Mouse (Mus musculus) testis, postnatal 14 days (tissue): Measurements from ENCODE around the gene N4bp1.

ENCODE experiments used
- DNase-seq: peaks from one replicate; pipeline ENCODE4 v3.0.0; 2021; ENCODE audit warnings: low spot score

Gene N4bp1

DNA sequence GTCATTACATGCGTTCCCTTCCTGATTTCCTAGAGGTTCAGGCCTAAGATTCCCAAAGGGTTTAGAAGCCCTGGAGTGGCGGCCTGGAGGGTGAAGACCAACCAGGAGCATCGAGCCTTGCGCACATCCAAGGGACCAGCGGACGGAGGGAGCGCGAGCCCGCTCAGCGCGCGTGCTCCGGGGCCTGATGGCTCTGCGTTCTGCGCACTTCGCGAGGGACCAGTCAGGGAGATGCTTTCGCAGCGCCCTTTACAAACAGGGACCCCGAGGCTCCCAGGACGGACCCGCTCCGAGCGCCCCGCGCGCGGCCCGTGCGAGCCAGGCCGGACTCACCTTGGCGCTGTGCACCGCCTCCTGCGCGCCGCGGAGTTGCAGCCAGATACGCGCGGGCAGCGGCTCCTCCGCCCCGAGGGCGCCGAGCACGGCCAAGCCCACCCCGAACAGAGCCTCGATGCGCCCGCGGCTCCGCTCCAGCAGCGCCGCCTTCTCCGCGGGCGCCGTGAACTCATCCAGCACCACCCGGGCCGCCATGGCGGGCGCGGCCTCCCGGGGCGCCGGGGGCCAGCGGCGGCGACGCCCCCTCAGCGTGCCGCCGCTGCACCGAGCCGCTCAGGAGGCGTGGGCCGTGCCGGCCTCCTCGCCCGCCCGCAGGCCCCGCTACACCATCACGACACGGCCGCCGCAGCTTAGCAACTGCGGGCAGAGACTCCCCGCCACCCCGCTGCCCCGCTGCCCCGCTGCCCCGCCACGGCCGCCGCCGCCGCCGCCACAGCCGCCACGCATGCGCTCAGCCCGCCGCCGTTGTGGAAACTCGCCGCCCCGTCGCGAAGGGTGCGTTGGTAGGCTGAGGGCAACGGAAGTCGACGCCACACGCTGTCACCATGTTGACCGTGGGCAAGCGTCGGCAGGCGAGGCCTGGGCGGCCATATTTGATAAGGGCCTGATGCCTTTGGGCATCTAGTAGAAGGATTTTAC lies at the start of gene N4bp1:
Gene N4bp1 (minus strand): TSS at position 770 of the 975 bp plus-strand sequence.
- DNase-seq, result peak; percentile 92

DNA sequence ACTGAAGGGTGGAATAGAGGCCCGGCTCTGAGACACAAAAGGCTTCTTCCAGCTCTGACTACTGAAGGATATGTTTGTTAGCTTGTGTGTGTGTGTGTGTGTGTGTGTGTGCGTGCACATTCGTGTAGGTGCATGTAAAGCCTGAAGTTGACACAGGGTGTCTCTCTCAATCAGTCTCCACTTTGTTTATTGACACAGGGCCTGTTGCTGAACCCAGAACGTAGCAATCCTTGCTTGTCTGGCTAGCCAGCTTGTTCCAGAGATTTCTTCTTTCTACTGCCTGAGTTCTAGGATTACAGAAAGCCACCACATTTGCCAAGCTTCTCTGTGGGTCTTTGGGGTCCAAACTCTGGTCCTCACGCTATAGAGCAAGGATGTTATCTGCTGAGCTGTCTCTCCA lies 49.8 kb upstream of the N4bp1 start:
- DNase-seq, result no peak

DNA sequence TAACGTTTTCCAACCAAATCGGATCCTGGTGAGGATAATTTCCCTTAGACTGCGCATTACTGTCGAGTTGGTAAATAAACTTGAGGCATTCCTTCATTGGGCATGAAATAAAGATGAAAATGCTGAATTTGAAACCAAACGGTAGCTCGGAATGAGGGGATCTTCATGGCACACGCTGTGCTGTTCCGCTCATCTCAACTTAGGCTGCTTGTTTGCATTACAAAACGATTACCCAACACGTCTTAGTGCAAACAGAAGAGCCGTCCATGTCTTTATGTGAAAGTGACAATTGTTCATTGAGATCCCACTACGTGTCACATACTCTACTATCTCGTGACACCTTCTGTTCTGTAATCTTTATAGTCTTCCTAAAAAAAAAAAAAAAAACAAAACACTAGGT lies 49.3 kb upstream of the N4bp1 start:
- DNase-seq, result no peak

DNA sequence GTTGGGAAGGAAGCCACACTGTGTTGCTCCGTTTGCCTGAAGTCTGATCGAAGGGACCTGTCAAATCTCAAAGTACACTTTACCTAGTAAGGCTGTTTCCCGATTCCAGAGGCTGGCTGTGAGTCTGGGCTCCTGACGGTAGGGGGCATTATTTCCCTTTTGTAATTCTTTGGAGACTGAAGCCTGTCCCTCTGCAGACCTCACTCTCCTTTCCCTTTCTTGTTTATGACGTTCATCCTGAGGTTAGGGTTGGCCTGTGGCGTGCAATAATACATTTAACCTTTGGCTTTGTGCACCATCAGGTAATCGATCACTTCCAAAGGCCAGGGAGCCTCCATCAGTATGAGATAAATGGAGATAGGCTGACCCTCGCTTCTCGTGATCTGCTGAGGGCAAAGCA lies 48.8 kb upstream of the N4bp1 start:
- DNase-seq, result no peak

DNA sequence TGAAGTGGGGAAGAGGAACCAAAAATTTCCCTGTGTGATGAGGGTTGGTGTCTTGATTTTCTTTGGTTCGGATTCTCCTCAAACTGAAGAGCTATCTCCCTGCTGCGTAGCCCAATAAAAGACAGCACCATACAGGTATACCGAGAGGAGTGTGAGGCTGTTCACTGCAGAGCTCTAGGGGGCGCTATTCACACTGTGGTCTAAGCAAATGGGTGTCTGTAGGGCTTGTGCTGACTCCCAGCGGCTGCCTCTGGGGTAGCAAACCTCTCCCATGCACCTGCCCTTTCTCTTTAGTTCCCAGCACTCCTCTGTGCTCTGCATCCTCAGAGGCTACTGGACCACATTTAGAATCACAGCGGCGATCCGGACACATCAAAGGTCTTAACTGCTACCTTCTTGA lies 41.2 kb upstream of the N4bp1 start:
- DNase-seq, result peak; percentile 76

DNA sequence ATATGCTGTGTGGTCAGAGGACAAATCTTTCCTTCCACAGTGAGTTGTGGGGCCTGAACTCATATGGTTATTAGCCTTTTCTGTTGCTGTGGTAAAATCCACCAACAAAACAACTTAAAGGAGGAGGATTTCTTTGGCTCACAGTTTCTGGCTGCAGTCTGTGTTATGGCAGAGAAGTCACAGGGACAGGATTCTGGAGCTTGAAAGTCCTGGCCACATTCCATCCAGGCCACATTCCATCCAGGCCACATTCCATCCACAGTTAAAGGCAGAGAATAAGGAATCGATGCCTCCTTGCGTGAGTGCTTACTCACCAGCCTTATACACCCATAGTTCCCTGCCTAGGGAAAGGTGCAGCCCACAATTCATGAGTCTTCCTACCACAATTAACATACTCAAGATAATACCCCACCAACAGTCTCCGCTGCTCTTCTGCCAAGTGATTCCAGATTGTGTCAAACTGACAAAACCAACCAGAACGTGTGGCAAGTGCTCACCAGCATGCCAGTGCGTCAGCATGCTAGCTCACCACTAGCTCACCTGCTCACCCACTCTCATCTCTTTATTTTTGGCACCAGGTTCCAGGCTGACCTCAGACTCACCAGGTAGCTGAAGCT lies 38.3 kb upstream of the N4bp1 start:
- DNase-seq, result no peak

DNA sequence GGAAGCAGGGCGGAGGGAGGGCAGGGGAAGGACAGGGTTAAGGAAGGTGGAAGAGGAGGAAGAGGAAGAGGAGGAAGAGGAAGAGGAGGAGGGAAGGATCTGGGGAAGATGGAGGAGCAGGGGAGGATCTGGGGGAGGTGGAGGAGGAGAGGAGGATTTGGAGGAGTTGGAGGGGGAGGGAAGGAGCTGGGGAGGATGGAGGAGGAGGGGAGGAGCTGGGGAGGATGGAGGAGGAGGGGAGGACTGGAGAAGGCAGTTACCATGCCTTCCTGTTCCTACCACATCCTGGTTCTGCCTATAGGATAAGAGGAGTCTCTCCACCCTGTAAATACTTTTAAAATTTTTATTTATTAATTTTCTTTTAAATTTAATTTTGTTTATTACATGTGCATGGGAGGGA lies 37.6 kb upstream of the N4bp1 start:
- DNase-seq, result no peak

DNA sequence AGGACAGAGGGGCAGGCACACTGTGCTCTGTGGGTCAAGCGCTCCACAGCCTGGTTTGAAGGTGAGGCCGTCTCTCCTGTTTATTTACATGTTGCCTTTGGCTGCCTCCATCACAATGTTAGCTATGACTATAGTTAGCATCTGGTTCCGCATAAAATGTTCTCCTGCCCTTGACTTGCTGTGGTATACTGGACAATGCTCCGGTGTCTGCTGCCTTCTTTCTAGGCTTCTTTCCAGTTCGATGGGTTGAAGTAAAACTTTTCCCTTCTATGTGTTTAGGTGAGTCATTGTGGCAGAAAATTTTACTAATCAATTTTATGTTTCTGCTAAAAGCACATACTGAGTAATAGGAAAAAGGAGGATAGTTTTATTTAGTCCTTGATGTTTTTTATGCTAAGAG lies 37.1 kb upstream of the N4bp1 start:
- DNase-seq, result no peak

DNA sequence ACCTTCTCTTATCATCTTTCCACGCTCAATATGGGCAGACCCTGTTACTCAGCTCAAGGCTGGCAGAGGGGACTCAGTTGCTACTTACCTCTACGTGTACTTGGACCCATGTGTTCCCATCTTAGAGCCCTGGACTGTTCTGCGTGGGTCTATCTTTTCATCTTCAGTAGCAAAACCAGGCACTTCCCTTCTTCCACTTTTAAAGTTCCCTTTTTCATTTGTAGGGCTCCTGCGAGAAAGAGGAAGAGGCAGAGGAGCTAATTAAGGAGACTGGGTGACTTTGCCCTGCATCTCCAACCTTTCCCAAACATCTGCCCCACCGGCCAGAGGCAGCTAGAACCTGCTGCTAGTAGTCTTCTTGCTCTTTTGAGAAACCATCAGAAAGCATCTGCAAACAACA lies 35.9 kb upstream of the N4bp1 start:
- DNase-seq, result no peak

DNA sequence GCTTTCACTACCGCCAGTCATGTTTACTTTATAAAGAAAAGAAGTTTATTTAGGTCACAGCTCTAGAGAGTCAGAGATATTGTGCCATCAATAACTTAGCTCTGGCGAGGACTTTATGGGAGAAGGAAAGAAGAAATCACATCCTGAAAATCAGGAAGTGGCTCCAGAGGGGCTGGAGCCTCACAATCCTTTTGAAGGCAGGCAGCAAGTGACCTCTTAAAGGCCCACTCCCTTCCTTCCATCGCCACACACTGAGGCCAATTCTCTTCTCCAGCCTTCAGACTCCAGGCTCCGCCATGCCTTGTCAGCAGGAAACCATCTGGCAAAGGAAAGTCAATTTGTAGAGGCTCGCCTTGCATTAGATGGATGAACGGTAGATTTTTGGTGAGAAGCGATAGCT lies 35.4 kb upstream of the N4bp1 start:
- no peak for DNase-seq

DNA sequence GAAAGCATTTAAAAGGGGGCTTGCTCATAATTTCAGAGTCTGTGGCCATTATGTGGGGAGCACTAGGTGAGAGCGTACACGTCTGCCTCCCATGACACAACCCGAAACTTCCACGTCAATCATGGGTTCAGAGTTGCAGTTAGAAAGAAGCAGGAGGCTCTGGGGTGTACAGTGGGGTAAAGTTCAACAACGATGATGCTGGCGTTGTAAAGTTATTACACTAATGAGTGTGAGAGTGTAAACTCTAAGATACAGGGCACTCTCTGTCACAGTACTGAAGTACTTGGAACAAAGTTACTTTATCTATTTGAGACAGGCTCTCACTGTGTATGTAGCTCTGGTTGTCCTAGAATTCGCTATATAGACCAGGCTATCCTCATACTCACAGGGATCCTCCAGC lies 35.0 kb upstream of the N4bp1 start:
- DNase-seq, result no peak

DNA sequence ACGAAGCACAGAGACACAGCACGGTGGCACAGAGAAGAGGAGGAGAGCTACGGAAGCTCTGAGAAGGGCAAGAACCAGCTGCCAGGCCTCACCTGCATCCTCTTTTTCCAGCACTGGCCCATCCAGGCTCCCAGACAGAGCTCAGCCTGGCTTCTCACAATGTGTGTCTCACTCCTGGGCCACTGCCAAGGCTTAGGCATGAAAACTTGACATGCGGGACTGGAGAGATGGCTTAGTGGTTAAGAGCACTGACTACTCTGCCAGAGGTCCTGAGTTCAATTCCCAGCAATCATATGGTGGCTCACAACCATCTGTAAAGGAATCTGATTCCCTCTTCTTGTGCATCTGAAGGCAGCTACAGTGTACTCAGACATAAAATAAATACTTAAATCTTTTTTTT lies 34.2 kb upstream of the N4bp1 start:
- no peak for DNase-seq

DNA sequence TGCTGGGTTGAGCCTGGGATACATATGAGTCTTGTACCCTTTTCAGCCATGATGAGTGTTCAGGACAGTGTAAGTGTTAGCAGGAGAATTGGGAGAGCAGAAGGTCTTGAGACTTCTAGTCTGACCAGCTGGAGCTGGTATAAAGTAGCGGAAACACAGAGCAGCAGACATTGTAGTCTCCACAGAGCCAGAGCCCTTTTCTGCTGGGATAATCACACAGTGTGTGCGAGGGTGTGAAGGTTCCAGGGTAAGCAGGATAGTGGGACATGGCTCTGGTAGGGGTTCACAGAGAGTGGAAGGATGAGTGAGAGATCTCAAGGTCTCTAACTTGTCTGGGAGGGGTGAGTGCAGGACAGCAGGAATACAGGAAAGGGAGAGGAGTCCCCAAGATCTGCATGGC lies 33.0 kb upstream of the N4bp1 start:
- no peak for DNase-seq

DNA sequence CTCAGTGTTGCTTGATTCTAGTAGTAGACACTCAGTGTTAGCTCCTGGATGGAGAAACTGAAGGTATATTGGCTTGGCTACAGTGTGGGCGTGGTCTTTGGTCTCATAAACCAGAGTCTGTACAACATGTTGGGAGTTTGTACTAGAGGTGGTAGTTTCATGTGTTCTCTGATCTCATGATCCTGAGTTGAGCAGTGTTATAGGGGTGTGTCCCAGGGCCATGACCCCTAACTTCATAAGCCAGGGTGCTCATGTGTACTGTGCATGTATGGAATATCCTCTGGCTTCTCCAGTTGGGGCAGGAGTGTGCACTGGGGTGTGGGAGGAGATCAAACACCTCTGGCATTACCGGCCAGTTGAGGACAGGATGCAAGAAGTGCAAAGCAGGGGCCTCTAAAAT lies 32.6 kb upstream of the N4bp1 start:
- DNase-seq, result no peak

DNA sequence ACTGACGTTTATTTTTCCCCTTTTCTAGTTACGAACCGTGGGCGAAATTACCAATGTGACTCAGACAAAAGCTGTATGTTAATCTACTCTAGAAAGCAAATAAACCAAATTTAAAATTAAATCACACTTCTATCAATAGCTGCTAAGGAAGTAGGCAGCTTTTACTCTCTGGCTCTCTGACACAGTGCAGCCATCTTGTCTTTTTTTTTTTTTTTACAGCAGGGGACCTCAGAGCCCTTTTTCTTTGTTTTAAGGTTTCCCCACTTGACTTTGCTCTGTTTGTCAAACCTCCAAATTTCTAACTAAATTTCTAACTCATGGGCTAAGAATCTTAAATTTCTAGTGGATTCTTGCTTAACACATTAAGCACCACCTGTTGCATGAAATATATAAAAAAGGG lies 31.3 kb upstream of the N4bp1 start:
- no peak for DNase-seq

DNA sequence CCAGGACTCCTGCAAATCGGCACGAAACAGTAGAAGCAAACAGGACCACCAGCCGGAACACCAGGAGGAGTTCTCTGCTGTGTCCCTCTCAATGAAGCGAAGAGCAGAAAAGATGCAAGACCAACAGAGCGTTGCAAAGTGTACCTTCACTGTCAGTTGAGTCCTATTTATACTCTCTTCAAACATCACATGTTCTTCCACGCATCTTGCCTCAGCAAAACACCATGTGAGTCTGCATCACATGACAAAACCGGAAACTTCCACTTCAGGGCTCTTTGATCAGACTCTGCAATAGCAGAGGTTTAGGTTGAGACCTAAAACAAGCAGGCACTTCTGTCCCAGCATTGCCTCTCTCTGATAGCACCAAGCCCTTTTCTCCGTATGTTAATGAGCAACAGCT lies 26.1 kb upstream of the N4bp1 start:
- DNase-seq, result no peak

DNA sequence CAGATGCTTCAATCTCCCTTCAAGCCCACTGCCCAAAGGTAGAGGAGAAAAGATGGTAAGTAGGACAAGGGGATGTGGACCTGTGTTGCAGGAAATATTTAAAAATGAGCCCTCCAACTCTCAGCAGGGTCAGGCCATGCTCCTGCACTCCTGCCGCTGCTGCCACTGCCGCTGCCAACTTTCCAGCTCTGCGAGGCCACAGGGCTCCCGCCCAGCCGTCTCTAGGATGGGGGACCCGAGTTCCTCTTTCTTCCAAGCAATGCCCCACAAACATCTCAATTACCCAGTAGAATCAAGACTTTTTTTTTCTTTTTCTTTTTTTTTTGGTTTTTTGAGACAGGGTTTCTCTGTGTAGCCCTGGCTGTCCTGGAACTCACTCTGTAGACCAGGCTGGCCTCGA lies 25.2 kb upstream of the N4bp1 start:
- DNase-seq, result no peak

DNA sequence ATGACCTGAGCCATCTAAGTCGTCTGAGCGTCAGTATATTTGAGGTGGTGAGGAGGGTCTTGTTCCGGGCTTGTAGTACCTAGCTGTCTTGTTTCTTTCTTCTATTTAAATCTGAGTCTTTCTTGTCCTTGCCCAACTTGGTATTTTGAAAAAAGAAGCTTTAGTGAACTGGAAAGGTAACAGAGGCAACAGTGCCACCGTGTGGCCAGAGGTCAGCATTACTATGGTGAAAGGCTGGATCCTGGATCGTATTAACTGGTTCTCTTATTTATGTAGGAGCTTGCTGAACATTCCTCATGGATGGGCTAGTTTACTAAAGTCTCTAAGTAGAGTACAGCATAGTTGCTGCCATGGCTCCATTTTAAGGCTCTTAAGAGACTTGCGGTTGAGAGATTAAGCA lies 23.5 kb upstream of the N4bp1 start:
- DNase-seq, result peak; percentile 27

DNA sequence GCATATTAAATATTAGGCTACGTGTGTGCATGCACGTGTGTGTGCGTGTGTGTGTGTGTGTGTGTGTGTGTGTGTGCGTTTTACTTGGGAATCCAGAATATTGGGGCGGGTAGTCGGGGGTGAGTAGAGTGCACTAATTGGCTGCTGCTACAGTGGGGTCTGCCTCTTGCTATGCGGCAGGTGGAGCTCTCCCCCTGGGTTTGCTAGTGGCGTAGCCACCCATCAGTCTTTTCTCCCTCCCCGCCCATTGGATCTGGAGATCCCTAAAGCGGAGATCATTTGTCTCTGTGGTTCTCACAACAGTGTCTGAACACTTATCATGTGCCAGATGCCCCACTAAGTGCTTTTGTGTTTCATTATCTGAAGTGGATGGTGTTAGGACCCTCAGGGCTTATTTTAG lies 19.9 kb upstream of the N4bp1 start:
- DNase-seq, result no peak

DNA sequence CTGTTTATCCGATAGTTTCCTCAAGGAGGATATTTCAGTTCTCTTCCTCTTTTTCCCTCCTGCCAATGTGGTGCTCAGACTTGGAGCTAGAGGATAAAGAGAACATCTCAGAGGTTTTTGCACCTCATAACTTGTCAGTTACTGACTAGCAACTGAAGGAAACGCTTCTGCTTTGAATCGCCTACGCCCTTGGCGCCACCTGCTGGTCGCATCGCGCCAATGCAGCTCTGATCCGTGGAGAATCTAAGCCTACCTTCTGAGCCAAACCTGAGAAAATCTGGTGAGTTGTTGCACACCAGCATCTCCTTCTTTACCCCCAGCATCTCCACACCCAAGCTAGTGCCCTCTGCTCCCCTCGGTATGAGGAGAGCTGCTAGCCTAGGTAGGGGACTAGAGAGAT lies 18.0 kb upstream of the N4bp1 start:
- peak; percentile 77 for DNase-seq

DNA sequence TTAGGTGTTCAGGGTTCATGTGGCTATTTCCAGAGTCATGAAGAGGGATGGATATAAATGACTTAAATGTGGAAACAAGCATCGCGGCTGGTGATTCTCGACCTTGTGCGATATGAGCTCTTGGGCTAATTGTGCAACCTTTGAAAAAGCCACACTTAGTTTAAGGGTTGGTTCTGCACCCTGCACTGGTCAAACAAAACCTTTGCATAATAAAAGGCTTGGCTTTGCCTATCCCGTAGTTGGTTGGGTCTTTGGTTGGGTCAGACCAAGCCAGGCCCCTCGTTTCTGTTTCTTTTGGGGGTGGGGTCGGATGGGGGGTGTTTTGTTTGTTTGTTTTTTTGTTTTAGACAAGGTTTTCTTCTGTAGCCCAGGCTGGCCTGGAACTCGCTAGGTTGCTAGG lies 17.6 kb upstream of the N4bp1 start:
- no peak for DNase-seq

DNA sequence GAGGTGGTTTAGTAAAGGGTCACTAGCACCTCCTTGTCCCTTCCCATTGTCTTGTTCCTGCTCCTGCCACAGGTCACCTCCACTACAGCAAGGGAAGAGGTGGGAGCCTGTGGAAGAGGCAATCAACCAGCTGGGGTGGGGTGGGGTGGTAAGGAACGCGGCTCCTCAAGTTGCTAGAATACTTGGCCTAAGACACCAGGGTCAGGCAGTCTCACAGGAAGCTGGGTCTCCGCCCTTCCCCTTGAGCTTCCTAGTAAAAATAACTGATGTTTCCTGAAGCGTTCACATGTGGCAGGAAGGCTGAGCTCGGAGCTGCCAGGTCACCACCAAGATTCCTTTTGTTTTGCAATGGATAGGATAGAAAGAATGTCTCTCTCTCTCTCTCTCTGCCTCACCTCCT lies 16.9 kb upstream of the N4bp1 start:
- DNase-seq, result no peak

DNA sequence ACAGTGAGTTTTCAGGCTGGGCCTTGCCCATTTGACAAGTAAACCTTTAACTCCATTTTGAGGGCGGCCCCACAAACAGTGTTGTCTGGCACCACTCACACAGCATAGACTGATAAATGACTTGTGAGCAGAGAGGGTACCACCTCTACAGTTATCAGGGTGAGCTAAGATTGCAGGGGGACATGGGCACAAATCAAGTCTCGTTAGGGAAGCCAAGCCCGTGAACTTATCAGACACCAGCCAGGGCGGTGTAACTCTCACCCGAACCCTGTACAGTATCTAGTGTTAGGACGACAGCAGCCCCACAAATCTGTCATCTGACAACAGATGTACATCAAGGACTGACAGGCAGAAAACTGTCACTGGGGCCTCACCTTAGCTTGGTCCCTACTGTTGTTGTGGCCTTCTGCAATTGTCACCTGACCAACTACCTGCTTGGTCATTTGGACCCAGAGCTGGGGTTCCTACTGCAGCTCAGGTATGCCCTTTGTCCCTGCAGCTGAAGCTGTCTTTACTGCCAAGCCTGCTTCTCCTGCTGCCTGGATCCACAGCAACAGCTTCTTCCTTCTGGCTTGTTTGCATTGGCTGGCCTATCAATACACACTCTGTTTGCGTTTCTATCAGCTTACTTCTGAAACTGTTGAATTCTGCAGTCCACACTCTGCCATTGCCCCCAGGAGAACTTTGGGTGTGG lies 12.8 kb upstream of the N4bp1 start:
- DNase-seq, result no peak
